Mouse (Mus musculus) embryonic stem cell, embryonic (primary cell): ENCODE measurements around the gene Bcar3.

ENCODE experiments used
- CTCF ChIA-PET, 4 experiments: fragments of 300-600 bp in 2 of 4; fragments of 350-600 bp in 2 of 4; sonication (Branson Sonifier 250); formaldehyde crosslinking; loops; one replicate each; lab custom pipeline; 2022; ENCODE audit warnings: inconsistent platforms in 2 of 4; lab: Charles Lee
- POLR2A ChIA-PET, 4 experiments: fragments of 300-600 bp in 2 of 4; fragments of 350-600 bp in 2 of 4; sonication (Branson Sonifier 250); formaldehyde crosslinking; loops; one replicate each; lab custom pipeline; 2022; ENCODE audit warnings: antibody characterized with exemption in 4 of 4, inconsistent platforms in 1 of 4; lab: Charles Lee

Gene Bcar3

DNA sequence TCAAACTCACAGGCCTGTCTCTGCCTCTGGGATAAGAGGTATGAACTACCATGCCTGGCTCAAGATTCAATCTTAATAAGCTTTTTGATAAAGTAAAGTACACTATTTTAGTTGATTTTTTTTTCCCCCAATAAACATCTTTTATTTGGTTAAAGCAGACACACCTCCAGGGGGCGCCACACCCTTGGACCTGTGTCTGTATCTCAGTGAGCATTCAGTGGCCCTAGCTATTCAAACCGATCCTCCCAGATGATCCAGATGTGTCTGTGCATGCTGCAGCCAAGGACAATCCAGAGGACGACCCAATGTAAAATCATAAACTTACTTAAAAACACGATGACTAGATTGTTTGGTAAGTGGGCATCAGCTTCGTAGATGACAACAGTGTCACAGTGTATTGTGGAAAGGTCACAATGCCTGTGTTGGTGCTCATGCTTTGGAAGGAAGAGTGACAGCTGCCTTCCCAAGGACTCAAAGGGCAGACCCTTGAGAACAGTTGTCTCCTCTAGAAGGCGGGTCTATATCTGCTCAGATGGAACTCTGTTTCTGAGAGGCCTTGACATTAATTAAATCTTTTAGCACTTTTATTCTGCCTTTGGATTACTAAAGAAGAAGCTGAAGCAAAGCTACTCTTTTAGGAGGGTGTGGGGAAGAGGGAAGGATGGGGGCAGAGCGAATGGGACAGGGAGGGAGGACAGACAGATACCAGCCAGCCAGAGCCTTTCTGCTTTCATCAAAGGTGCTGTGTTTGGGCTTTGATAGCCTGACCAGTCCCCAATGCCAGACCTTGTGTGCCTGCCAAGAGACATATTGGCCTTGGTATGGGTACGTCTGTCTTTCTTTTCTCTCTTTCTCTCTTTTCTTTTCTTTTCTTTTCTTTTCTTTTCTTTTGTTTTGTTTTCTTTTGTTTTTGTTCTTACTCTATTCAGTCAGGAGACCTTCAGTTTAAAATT, 141.3 kb downstream of the Bcar3 start:
- CTCF ChIA-PET = interaction anchor here (0.6 to 5.0 kb wide), 13 partner anchors 10 to 1194 kb away, joined by 3 to 19 read pairs (median 3); partner anchors contain the start of gene Gclm (in 1 of the 4)
- POLR2A ChIA-PET = interaction anchor here (0.6 to 13.3 kb wide), 64 partner anchors 12 to 858 kb away, joined by 3 to 232 read pairs (median 4); partner anchors contain the start of genes Dnttip2 (in 1 of the 4) and Fnbp1l (in 1 of the 4)

DNA sequence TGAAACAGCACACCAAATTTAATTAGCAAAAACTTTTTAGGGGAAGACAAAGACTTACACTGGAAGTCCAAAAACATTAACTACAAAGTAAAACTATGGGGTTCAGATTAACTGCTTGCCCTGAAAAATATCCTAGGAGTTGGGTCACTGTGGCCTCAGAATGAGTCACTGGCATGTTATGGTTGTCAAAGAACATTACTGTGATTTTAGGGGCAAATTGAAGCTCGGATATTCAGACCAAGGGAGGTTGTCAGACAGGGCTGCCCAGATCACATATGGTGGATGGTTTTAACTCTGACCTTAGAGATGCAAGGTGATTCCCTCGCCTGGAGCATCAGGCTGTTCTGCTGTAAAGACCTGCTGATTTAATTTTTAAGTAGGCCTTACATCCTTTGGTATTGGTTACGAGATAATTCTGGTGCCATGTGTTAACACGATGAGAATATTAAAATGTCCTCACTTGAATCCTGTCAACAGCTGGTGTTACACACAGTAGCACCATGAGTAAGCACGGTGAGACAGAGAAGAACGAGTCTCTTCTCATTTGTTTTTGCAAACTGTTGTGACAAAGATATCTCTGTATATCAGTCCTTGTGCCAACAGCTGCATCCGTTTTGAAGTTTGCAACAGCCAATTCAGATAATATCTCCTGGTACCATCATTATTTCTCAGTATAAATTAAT, 144.3 kb downstream of the Bcar3 start:
- ChIA-PET CTCF (interaction anchor here in 1 of 4 experiments (0.7 to 1.4 kb wide), 2 partner anchors 25 to 28 kb away, joined by 3 read pairs; no protein-coding TSS in a partner anchor), POLR2A (interaction anchor here in 2 of 4 experiments (1.1 to 13.3 kb wide), 4 partner anchors 9 to 17 kb away, joined by 4 to 232 read pairs (median 216); no protein-coding TSS in a partner anchor)

DNA sequence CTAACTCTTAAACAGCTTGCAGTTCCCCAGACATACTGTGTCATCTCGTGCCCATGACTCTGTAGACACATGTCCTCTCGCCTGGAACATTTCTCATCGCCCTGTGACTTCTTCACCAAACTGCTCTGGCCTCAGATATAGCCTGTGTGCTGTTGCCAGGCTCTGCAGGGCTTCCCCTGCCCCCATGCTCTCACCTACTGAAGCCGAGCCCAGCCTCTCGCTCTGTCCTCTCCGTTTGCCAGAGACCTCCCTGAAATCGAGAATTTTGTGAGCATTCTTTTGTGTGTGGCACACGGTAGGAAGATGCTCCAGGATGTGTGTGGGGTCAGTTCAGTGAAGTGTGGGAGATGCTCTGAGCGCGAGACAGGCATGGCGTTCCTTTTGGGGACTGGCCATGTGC, 151.8 kb downstream of the Bcar3 start:
- POLR2A ChIA-PET = interaction anchor here in 3 of 4 experiments (0.5 to 13.4 kb wide), 8 partner anchors 8 to 934 kb away, joined by 3 to 220 read pairs (median 7); no protein-coding TSS in a partner anchor
- CTCF ChIA-PET = interaction anchor here in 2 of 4 experiments (0.6 to 1.3 kb wide), 2 partner anchors 10 to 17 kb away, joined by 3 read pairs; no protein-coding TSS in a partner anchor

DNA sequence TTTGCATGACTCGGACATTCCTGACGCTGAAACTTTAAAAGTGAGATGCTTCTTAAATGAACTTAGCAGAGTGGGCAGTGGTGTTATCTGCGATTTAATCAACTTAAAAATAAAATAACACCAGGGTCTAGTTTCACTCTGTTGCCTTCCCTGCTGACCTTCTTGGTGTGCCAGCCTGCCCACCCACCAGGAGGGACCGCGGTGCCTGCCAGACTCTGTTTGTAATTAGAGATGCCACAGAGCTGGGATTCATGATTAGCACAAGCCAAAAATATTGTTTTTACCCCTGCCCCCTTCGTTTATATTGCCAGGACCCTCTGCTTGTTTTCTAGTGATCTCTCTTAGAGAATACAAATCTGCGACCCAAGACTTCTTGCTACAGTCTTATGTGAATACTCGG, 152.7 kb downstream of the Bcar3 start:
- ChIA-PET POLR2A (interaction anchor here (1.0 to 13.4 kb wide), 12 partner anchors 7 to 32 kb away, joined by 3 to 220 read pairs (median 4); no protein-coding TSS in a partner anchor), CTCF (interaction anchor here in 2 of 4 experiments (0.5 to 1.7 kb wide), 2 partner anchors 16 to 21 kb away, joined by 4 read pairs; no protein-coding TSS in a partner anchor)

DNA sequence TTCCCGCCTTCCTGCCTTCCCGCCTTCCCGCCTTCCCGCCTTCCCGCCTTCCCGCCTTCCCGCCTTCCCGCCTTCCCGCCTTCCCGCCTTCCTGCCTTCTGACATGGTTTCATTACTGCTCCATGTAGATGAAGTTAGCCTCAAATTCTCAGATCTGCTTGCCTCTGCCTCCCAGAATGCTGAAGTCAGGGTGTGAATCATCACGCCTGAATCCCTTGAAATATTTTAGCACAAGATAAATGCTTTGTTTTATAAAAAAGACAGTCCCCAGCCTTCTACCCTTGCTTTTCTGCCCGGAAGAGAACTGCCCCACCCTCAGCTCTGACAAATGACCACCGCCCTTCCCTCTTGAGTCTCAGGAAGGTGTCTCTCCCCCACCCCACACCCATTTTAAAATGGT, 154.3 kb downstream of the Bcar3 start:
- CTCF ChIA-PET = interaction anchor here (0.7 to 1.7 kb wide), 6 partner anchors 10 to 136 kb away, joined by 3 to 5 read pairs (median 4); no protein-coding TSS in a partner anchor
- POLR2A ChIA-PET = interaction anchor here (0.6 to 13.4 kb wide), 19 partner anchors 10 to 478 kb away, joined by 3 to 220 read pairs (median 4); no protein-coding TSS in a partner anchor

DNA sequence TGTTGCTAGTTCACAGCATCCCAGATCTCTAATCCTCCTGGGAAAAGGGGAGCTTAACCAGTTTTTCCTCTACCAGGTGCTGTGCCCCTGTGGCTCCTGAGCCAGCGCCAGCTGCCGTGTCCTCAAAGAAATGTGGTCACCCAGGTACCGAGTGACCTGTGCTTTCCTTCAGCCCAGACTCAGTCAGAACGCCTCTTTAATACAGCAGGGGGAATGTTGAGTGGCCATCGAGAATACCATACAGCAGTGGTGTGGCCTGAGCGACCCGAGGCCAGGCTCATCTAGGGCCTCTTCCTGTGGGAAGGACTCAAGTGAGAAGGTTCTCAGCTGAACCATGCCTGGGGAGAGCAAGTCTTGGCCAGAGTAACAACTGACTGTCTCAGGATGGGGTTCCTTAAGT, 156.1 kb downstream of the Bcar3 start:
- CTCF ChIA-PET = interaction anchor here in 2 of 4 experiments (0.7 to 1.0 kb wide), 3 partner anchors 9 to 138 kb away, joined by 3 to 10 read pairs (median 3); no protein-coding TSS in a partner anchor
- POLR2A ChIA-PET = interaction anchor here in 3 of 4 experiments (0.6 to 13.4 kb wide), 5 partner anchors 9 to 35 kb away, joined by 3 to 220 read pairs (median 4); no protein-coding TSS in a partner anchor

DNA sequence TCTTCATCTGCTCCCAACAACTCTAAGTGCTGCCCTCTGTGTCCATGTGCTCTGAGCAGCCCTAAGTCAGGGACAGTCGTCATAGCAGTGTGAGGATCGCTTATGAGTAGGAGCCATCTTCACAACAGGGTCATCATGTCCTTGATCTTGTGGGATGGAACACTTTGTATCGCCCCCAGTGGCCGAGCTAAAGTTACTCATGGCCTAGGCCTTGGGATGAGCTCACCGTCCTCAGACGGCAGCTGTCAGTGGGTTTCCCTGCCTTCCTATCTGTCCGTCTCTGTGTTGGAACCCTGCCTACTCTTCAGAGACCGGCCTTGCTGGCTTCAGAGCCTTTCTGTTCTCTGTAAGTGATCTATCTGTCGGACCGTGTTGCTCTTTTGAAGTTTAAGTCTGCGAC, 159.9 kb downstream of the Bcar3 start:
- CTCF ChIA-PET = interaction anchor here in 3 of 4 experiments (0.6 to 1.5 kb wide), 5 partner anchors 9 to 17 kb away, joined by 3 to 6 read pairs (median 4); no protein-coding TSS in a partner anchor
- POLR2A ChIA-PET = interaction anchor here in 2 of 4 experiments (0.6 to 13.4 kb wide), 8 partner anchors 8 to 57 kb away, joined by 3 to 220 read pairs (median 3); no protein-coding TSS in a partner anchor

DNA sequence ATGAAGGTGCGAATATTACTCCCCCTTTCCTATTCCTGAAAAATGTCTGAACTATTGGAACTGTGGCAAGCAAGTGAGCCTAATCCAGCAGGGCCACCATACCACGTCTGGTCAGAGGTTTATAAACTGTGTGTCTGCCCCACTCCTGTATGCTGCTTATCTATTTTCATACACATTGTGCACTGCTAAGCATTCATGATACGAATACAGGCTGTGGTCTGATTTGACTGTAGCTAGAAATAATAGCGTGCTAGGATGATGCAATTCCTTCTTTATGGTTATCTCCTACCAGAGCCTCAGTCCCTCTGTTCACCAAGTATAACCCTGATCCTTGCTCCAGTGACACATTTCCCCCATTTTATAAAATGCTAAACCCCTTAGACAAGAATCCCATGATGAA, 162.2 kb downstream of the Bcar3 start:
- POLR2A ChIA-PET = interaction anchor here in 3 of 4 experiments (1.0 to 13.4 kb wide), 5 partner anchors 20 to 36 kb away, joined by 3 to 220 read pairs (median 5); no protein-coding TSS in a partner anchor
- CTCF ChIA-PET = interaction anchor here in 1 of 4 experiments (1.3 kb wide), 1 partner anchor 12 kb away, joined by 3 read pairs; no protein-coding TSS in a partner anchor

DNA sequence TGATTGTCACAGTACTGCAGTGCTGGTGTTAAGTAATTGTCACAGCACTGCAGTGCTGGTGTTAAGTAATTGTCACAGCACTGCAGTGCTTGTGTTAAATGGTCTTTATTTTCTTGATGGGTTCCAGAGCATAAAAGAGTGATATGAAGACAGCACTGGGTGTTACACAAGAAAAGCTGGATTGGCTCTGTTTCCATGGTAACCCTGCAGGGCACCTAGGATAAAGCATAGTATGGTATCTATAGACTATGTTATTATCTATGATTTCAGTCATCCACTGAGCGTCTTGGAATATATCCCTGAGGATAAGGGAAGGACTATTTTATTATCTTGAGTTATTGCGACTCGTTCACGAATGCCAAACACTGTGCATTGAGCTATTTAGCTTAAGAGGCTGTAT, 162.9 kb downstream of the Bcar3 start:
- POLR2A ChIA-PET = interaction anchor here in 3 of 4 experiments (1.0 to 2.9 kb wide), 10 partner anchors 9 to 162 kb away, joined by 3 to 14 read pairs (median 6); no protein-coding TSS in a partner anchor
- CTCF ChIA-PET = interaction anchor here in 3 of 4 experiments (0.6 to 1.9 kb wide), 5 partner anchors 9 to 145 kb away, joined by 3 to 13 read pairs (median 3); no protein-coding TSS in a partner anchor

DNA sequence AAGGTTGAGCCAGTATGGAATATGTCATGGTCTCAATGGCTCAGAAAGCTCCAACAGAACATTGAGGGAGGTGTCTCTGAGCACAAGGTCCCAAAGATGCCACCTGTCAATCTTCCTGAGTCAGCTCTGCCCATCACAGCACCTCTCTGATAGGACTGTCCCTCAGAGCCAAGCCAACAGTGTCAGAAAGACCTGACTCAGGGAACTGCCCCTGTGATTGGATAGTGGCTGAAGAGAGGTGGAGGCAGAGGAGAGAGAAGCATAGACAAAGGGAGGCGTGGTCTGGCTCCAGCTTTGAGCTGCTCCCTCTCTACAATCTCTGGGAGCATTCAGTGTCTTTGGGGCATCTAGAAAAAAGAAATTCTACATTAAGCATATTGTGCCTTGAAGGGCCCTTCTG, 163.8 kb downstream of the Bcar3 start:
- ChIA-PET POLR2A (interaction anchor here in 3 of 4 experiments (0.9 to 2.9 kb wide), 19 partner anchors 9 to 163 kb away, joined by 3 to 14 read pairs (median 5); partner anchors contain the start of gene Bcar3 (in 1 of the 3)), CTCF (interaction anchor here in 3 of 4 experiments (0.7 to 1.9 kb wide), 9 partner anchors 8 to 146 kb away, joined by 3 to 13 read pairs (median 3); no protein-coding TSS in a partner anchor)

DNA sequence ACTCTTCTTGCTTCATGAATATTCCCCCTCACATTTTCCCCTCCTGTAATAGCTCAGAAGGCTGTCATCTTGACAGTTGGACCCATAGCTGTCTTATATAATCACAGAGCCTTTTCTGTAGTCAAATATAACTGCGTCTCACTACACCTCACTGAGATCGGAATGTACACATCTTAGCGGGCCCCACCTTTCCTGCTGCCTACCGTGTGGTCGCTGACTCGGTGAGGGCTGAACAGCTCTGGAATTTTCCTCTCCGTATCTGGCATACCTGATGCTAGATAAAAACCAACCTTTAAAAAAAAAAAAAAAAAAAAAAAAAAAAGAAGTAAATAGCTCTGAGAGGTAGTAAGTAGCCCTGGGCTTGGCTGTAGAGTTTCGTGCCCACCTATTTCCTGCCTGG, 164.8 kb downstream of the Bcar3 start:
- POLR2A ChIA-PET = interaction anchor here (0.6 to 2.9 kb wide), 22 partner anchors 8 to 1820 kb away, joined by 3 to 14 read pairs (median 4); partner anchors contain the start of gene Bcar3 (in 1 of the 4)

DNA sequence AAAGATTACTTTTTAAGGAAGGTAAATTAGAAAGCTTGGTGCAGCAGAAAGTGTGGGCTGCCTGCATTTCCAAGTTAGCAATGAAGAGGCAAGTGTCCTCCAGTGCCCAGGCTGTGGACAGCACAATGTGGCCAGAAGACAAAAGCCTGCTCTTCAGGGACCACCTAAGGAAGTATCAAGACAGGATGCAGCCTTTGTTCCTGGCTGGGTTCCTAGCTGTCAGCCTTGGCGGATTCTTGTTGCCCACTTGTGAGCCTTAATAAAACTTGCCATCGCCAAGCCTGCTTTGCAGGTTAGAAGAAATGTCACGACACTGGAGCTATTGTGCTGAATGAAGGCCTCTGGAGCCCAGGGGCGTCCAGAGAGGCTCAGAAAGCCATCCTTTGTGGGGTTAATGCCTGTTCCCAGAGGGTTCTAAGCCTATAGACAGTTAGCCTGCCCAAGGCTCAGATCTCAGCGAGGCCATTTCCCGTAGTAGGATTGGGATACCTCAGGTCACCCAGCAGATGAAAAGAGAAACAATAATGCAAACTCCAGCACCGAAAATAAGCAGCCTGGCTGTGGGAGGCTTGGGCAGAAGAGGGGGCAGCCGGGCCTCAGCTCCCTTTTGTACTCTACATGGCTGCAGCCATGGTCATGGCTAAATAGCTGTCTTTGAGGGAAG, 167.0 kb downstream of the Bcar3 start:
- CTCF ChIA-PET = interaction anchor here in 3 of 4 experiments (0.6 to 1.2 kb wide), 3 partner anchors 13 to 169 kb away, joined by 3 to 5 read pairs (median 4); no protein-coding TSS in a partner anchor
- POLR2A ChIA-PET = interaction anchor here in 2 of 4 experiments (0.7 to 1.9 kb wide), 7 partner anchors 9 to 43 kb away, joined by 3 to 4 read pairs (median 3); no protein-coding TSS in a partner anchor

More for the DNA sequence above, 164.8 kb downstream of the Bcar3 start:
- CTCF ChIA-PET = interaction anchor here (0.6 to 1.9 kb wide), 10 partner anchors 8 to 306 kb away, joined by 3 to 13 read pairs (median 4); no protein-coding TSS in a partner anchor

DNA sequence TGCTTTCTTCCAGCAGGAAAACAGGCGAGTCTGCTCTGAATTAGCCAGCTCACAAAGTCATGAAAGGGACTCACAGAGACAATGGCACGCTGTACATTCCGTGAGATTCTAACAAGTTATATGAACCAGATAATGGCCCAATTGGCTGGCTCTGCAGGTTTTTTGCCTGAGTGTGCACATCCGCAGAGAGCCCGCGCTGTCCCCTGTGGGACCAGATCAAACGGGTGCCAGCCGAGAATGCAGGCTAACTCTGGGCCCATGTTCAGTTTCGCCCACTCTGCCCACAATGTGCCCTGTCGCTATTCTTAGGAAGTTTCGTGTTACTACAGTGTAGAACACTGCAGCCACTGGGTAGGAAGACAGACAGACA, 167.6 kb downstream of the Bcar3 start:
- POLR2A ChIA-PET = interaction anchor here in 2 of 4 experiments (0.7 to 2.1 kb wide), 11 partner anchors 9 to 53 kb away, joined by 3 to 8 read pairs (median 4); no protein-coding TSS in a partner anchor

DNA sequence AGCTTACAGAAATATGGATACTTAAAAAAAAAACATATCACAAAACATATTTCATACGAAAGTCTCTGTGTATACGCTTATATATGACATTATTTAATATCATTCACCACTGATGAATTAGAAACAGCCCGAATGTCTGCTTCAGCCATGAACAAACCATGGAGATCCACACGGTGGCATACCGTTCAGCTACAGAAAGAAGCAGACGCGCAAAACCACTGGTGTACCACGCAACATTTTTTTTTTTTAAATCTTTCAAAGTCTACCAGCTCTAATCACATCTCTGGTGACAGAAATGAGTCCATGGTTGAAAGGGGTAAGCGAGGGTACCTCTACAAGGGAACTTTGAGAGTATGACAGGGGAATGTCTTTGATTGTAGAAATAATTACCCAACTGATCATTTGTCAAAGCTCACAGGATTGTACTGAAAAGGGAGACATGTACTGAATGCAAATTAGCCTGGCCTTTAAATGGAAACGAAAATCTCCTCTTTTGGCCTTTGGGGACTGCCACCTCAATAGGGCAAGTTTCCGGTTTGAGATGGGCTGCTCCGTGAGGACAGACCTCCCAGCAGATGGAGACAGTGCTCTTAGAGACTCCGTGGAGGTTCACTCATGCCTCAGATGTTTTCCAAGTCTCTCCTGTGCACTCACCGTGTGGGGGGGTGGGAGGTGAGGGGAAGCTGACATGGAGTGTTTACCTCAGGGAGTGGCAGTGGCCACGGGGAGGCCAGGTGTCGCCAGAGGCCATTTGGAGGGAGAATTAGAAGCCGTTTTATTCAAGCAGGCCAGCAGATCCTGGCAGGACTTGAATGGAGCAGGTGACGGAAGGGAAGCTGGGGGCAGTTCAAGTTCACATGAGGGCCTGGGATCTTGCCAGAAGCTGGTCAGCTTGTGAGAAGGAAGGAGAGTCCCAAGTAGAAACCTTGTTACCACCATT, 168.3 kb downstream of the Bcar3 start:
- POLR2A ChIA-PET = interaction anchor here in 3 of 4 experiments (0.6 to 2.1 kb wide), 19 partner anchors 9 to 169 kb away, joined by 3 to 8 read pairs (median 3); no protein-coding TSS in a partner anchor
- CTCF ChIA-PET = interaction anchor here in 3 of 4 experiments (0.6 to 1.8 kb wide), 9 partner anchors 8 to 342 kb away, joined by 3 to 13 read pairs (median 3); no protein-coding TSS in a partner anchor

More for the DNA sequence above, 167.6 kb downstream of the Bcar3 start:
- CTCF ChIA-PET = interaction anchor here in 2 of 4 experiments (0.6 to 1.2 kb wide), 3 partner anchors 13 to 341 kb away, joined by 3 to 13 read pairs (median 5); no protein-coding TSS in a partner anchor

DNA sequence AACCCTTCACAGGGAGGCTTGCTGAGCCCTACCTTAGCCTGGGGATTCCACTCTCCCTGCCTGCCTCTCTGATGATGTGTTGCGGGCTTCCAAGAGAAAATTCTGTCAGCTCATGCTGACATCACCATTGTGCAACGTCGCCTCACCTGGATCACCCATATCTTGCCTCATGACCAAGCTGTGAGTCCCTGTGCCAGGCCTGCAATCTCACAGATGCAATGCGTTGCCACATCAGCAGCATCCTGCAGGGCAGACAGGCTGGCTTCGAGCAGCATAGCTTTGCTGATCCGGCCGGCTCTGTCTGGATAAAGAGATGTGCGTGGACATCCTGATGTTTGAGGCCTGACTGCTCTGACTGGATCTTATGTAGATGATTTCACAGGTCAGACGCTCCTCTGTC, 169.2 kb downstream of the Bcar3 start:
- POLR2A ChIA-PET = interaction anchor here in 3 of 4 experiments (0.5 to 2.1 kb wide), 10 partner anchors 10 to 168 kb away, joined by 3 to 8 read pairs (median 3); no protein-coding TSS in a partner anchor

More for the DNA sequence above, 169.2 kb downstream of the Bcar3 start:
- CTCF ChIA-PET = interaction anchor here in 3 of 4 experiments (0.6 to 1.8 kb wide), 6 partner anchors 9 to 151 kb away, joined by 3 to 5 read pairs (median 3); no protein-coding TSS in a partner anchor
